Mouse (Mus musculus): Measurements from ENCODE around the gene Pmpcb. TPM values are rescaled to one million over a fixed set of nuclear protein-coding genes. Genes with fewer than 3 reads are reported as not detected.

Gene Pmpcb
- polyA plus RNA-seq, 1 experiment from 2014 or later, result 68.8 TPM

DNA sequence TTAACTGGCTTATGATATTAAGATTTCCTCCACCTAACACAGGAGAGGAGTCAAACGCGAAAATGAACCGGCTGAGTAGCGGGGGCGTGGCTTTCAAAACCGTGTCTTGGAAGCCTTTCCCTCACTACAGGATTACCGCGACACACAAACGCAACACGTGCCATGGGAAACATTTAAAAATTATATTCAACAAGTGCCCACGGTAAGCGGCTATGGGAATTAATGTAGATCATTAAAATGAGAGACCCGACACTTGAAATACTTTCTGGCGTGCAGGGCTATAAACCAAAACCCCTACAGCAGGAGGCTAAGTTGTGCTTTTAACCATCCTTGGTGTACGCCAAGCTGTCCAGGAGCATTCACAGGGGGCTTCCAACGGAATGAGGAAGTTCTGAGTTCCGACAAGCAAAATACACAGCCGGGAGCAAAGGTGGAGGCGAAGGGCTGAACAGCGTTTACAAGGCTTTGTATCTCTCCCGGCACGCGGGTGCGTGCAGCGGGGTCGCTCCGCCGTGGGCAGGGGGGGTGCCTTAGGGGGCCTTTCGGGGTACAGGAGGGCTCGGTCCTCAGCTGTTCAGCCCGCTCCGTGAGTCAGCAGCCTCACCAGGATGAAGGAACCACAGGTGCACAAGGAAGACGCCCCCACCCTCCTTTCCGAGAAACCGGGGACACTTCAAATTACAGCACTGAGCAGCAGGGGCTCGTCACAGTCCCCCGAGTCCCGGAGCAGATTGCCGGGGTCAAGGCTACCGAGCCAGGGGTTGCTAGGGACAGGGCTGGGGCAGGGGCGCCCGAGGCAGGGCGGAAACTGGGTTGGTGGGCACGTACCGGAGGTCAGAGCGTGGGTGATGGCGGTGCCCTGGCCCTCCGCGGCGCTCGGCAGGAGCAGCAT lies 47.5 kb downstream of the Pmpcb start:
- H3K36me3 ChIP-seq (ENCODE audit: control insufficient read depth, insufficient read depth, low read length), result peaks cover 22% of the 10 kb centered on the region
- ATAC-seq, result peak; percentile 87
- no peaks in the 10 kb centered on the region for H3K27me3 ChIP-seq (ENCODE audit: control insufficient read depth, insufficient read depth, low read depth, low read length)
- H3K4me3 ChIP-seq (ENCODE audit: low read depth, low read length), result peak overlapping the region; percentile 85
- H3K9me3 ChIP-seq (replicated peaks; ENCODE audit: control insufficient read depth, low read length, poor library complexity, severe bottlenecking), result no peaks in the 10 kb centered on the region
- H3K4me2 ChIP-seq (ENCODE audit: low read length), result peak overlapping the region; percentile 95
- under 1% methylated on average over 46 of the region's 51 CpGs for WGBS
- peak overlapping the region; percentile 73 for H3K27ac ChIP-seq (ENCODE audit: low read length)
- H3K4me1 ChIP-seq (ENCODE audit: control insufficient read depth, insufficient read depth, low read length), result peaks cover 28% of the 10 kb centered on the region
- peak overlapping the region; percentile 80 for H3K9ac ChIP-seq (ENCODE audit: low read depth, low read length)

- H3K27me3 ChIP-seq (ENCODE audit: control insufficient read depth, insufficient read depth, low read depth, low read length), result no peaks in the 10 kb centered on the region
- no peaks in the 10 kb centered on the region for H3K9me3 ChIP-seq (replicated peaks; ENCODE audit: control insufficient read depth, low read length, poor library complexity, severe bottlenecking)
- H3K4me3 ChIP-seq (ENCODE audit: low read depth, low read length), result peak within 1 kb of the TSS; percentile 85
- 0% methylated on average over 37 of the region's 37 CpGs for WGBS
- peaks cover 19% of the 10 kb centered on the region for H3K36me3 ChIP-seq (ENCODE audit: control insufficient read depth, insufficient read depth, low read length)
- peak within 1 kb of the TSS; percentile 95 for H3K4me2 ChIP-seq (ENCODE audit: low read length)
- peak; percentile 97 for ATAC-seq
- H3K27ac ChIP-seq (ENCODE audit: low read length), result peak within 1 kb of the TSS; percentile 73
- peaks cover 33% of the 10 kb centered on the region for H3K4me1 ChIP-seq (ENCODE audit: control insufficient read depth, insufficient read depth, low read length)
- H3K9ac ChIP-seq (ENCODE audit: low read depth, low read length), result peak within 1 kb of the TSS; percentile 80
Observed at GRCm38 (mm10) chr5:21785053-21785452, 48.1 kb downstream of the Pmpcb start, which contains the start of the genes Dnajc2 and Psmc2. Gene Dnajc2 (minus strand): TSS chr5:21785251. Gene Psmc2 (plus strand): TSS chr5:21785283.

DNA sequence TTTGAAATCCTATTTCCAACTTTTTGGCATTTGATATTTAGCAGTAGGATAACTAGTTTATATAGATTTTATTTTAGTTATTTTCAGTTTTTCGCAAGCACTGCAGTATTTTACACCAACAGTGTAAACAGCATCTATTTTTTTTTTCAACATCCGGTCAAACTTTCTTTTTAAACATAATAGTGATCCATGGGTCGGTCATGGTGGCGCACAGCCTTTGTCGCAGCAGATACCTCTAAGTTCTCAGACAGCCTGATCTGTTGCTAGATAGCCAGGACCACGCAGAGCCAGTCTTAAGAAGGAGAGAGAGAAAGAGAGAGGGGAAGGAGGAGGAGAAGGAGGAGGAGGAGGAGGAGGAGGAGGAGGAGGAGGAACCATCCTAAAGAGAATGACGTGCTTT lies 48.8 kb downstream of the Pmpcb start:
- Histone ChIP-seq H3K27me3 (ENCODE audit: control insufficient read depth, insufficient read depth, low read depth, low read length) (no peaks in the 10 kb centered on the region), H3K9ac (ENCODE audit: low read depth, low read length) (no peak overlapping the region), H3K27ac (ENCODE audit: low read length) (no peak overlapping the region), H3K4me2 (ENCODE audit: low read length) (no peak overlapping the region; the same call in 1 of the 2 replicates), H3K36me3 (ENCODE audit: control insufficient read depth, insufficient read depth, low read length) (peaks cover 14% of the 10 kb centered on the region; the same call in 1 of the 2 replicates), H3K4me3 (ENCODE audit: low read depth, low read length) (no peak overlapping the region), H3K4me1 (ENCODE audit: control insufficient read depth, insufficient read depth, low read length) (peaks cover 33% of the 10 kb centered on the region), H3K9me3 (replicated peaks; ENCODE audit: control insufficient read depth, low read length, poor library complexity, severe bottlenecking) (no peaks in the 10 kb centered on the region)
- no peak for ATAC-seq
- 74% methylated on average over 7 of the region's 7 CpGs for WGBS

DNA sequence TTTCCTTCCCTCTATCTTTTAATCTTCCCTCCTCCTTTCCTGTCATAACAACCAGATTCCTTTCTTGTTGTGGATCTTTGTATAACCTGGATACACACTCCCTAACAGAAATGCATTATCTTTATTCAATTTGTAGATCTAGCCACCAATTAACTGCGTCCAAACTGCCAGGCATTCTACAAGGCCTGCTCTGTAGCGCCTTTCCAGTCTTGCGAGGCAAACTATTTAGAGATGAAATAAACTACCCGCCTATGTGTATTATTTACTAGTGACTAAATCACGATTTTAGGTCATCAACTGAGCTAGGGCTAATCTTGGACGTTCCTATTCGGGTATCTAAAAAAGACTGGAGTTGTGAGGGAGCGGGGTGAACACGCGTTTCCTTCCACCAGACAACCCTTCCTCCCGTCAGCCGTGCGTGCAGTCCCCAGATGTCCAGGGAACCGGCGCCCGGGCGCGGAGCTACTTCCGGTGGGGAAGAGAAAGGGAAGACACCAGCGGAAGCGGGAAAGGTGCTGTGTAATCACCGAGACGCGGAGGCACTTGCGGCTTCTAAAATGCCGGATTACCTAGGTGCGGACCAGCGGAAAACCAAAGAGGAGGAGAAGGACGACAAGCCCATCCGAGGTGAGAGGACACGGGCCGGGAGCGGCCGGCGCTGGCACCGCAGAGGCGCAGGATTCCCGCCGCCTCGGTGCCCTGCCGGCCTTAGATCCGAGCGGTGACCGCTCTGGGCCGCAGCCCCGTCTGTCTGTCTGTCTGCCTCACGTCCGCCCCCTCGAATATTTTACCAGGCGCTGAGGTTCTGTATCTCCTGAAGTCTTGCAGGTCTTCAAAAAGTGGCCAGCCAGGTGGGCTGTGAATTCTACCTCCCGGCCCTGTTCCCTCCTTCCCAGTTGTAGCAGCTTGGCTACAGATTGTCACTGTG lies 49.6 kb downstream of the Pmpcb start:
- Histone ChIP-seq H3K36me3 (ENCODE audit: control insufficient read depth, insufficient read depth, low read length) (0 out of 2 replicates have a peak, but pooled peaks cover 10% of the 10 kb centered on the region), H3K27me3 (ENCODE audit: control insufficient read depth, insufficient read depth, low read depth, low read length) (no peaks in the 10 kb centered on the region), H3K9me3 (replicated peaks; ENCODE audit: control insufficient read depth, low read length, poor library complexity, severe bottlenecking) (no peaks in the 10 kb centered on the region), H3K9ac (ENCODE audit: low read depth, low read length) (peak overlapping the region; percentile 92), H3K4me2 (ENCODE audit: low read length) (peak overlapping the region; percentile 78), H3K27ac (ENCODE audit: low read length) (peak overlapping the region; percentile 90), H3K4me3 (ENCODE audit: low read depth, low read length) (peak overlapping the region; percentile 99), H3K4me1 (ENCODE audit: control insufficient read depth, insufficient read depth, low read length) (peaks cover 33% of the 10 kb centered on the region)
- 2% methylated on average over 51 of the region's 51 CpGs for WGBS
- ATAC-seq, result peak; percentile 87

- no peak for ATAC-seq
- 38% methylated on average over 11 of the region's 11 CpGs for WGBS
Observed at GRCm38 (mm10) chr5:21787186-21788105, 50.5 kb downstream of the Pmpcb start.

DNA sequence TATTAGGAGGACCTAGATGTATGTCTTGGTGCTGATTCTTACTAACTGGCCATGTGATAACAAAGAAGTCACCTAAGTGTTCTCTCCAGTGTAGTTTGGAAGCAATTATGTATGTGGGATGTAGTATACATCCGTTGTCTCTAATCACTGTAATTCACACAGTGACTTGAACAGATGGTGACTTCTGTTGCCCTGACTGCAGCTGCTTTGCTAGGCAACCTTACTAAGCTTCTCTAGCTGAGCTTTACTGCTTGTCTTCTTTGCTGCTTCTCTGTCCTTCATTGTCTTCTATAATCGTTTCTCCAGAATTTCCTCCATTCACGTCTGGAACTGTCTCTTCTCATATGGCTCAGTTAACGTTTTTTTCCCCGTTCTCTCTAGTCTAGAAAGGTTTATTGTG lies 52.1 kb downstream of the Pmpcb start:
- ATAC-seq, result no peak
- Histone ChIP-seq H3K9ac (ENCODE audit: low read depth, low read length) (0 out of 2 replicates have a peak overlapping the region, but pooled peaks have one; percentile 14), H3K36me3 (ENCODE audit: control insufficient read depth, insufficient read depth, low read length) (no peaks in the 10 kb centered on the region), H3K27ac (ENCODE audit: low read length) (no peak overlapping the region), H3K4me2 (ENCODE audit: low read length) (no peak overlapping the region), H3K4me3 (ENCODE audit: low read depth, low read length) (no peak overlapping the region), H3K27me3 (ENCODE audit: control insufficient read depth, insufficient read depth, low read depth, low read length) (no peaks in the 10 kb centered on the region), H3K9me3 (replicated peaks; ENCODE audit: control insufficient read depth, low read length, poor library complexity, severe bottlenecking) (no peaks in the 10 kb centered on the region), H3K4me1 (ENCODE audit: control insufficient read depth, insufficient read depth, low read length) (peaks cover 31% of the 10 kb centered on the region)
- WGBS, result 59% methylated on average over 5 of the region's 5 CpGs

More at GRCm38 (mm10) chr5:21787186-21788105, 50.5 kb downstream of the Pmpcb start:
- Histone ChIP-seq H3K4me1 (ENCODE audit: control insufficient read depth, insufficient read depth, low read length) (peaks cover 33% of the 10 kb centered on the region), H3K9me3 (replicated peaks; ENCODE audit: control insufficient read depth, low read length, poor library complexity, severe bottlenecking) (no peaks in the 10 kb centered on the region), H3K36me3 (ENCODE audit: control insufficient read depth, insufficient read depth, low read length) (0 out of 2 replicates have a peak, but pooled peaks cover 4% of the 10 kb centered on the region), H3K27me3 (ENCODE audit: control insufficient read depth, insufficient read depth, low read depth, low read length) (no peaks in the 10 kb centered on the region), H3K4me3 (ENCODE audit: low read depth, low read length) (peak overlapping the region; percentile 99), H3K4me2 (ENCODE audit: low read length) (peak overlapping the region; percentile 78), H3K9ac (ENCODE audit: low read depth, low read length) (peak overlapping the region; percentile 92), H3K27ac (ENCODE audit: low read length) (peak overlapping the region; percentile 90)

GRCm38 (mm10) chr5:21792166-21792565 lies 55.2 kb downstream of the Pmpcb start:
- H3K4me2 ChIP-seq (ENCODE audit: low read length), result no peak overlapping the region
- H3K4me3 ChIP-seq (ENCODE audit: low read depth, low read length), result no peak overlapping the region
- H3K36me3 ChIP-seq (ENCODE audit: control insufficient read depth, insufficient read depth, low read length), result peaks cover 13% of the 10 kb centered on the region
- H3K9me3 ChIP-seq (replicated peaks; ENCODE audit: control insufficient read depth, low read length, poor library complexity, severe bottlenecking), result no peaks in the 10 kb centered on the region
- H3K27me3 ChIP-seq (ENCODE audit: control insufficient read depth, insufficient read depth, low read depth, low read length), result no peaks in the 10 kb centered on the region
- H3K4me1 ChIP-seq (ENCODE audit: control insufficient read depth, insufficient read depth, low read length), result peaks cover 26% of the 10 kb centered on the region
- H3K9ac ChIP-seq (ENCODE audit: low read depth, low read length), result no peak overlapping the region
- H3K27ac ChIP-seq (ENCODE audit: low read length), result no peak overlapping the region
- no peak for ATAC-seq

DNA sequence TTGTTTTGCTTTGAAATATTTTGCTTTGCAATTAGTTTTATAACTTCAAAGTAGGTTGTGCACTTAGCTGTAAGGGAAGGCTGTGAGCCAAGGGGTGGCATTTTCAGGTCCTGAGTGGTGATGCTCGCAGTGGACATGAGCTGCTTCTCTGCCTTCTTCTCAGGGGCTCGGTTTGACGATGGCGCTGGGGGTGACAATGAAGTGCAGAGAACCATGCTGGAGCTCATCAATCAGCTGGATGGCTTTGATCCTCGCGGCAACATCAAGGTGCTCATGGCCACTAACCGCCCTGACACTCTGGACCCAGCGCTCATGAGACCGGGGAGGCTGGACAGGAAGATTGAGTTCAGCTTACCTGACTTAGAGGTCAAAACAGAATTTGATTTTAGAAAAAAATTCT lies 66.0 kb downstream of the Pmpcb start:
- peaks cover 41% of the 10 kb centered on the region for H3K36me3 ChIP-seq (ENCODE audit: control insufficient read depth, insufficient read depth, low read length)
- no peak overlapping the region for H3K27ac ChIP-seq (ENCODE audit: low read length)
- H3K4me1 ChIP-seq (ENCODE audit: control insufficient read depth, insufficient read depth, low read length), result no peaks in the 10 kb centered on the region
- H3K4me2 ChIP-seq (ENCODE audit: low read length), result no peak overlapping the region
- H3K27me3 ChIP-seq (ENCODE audit: control insufficient read depth, insufficient read depth, low read depth, low read length), result no peaks in the 10 kb centered on the region
- no peaks in the 10 kb centered on the region for H3K9me3 ChIP-seq (replicated peaks; ENCODE audit: control insufficient read depth, low read length, poor library complexity, severe bottlenecking)
- H3K9ac ChIP-seq (ENCODE audit: low read depth, low read length), result no peak overlapping the region
- no peak for ATAC-seq
- no peak overlapping the region for H3K4me3 ChIP-seq (ENCODE audit: low read depth, low read length)
- WGBS, result 93% methylated on average over 9 of the region's 9 CpGs
